Mouse (Mus musculus) G1E (cell line): ENCODE measurements around the gene Acad11. TPM values are rescaled to one million over a fixed set of nuclear protein-coding genes. Genes with fewer than 3 reads are reported as not detected.

Experiments
- ATAC-seq: 2 replicates; pipeline ENCODE4 v1.8.0; 2016; ENCODE audit warnings: mild to moderate bottlenecking; ENCODE audit not compliant: insufficient number of reproducible peaks, poor library complexity, low FRiP score, severe bottlenecking; ENCODE audit errors: extremely low read depth
- DNase-seq: peaks from one replicate; pipeline ENCODE4 v3.0.0; 2012; ENCODE audit warnings: low spot score
- H3K27me3 ChIP-seq: 2 replicates; pipeline ENCODE4 v1.6.1; 2012; ENCODE audit warnings: mild to moderate bottlenecking, low read length, inconsistent platforms; ENCODE audit not compliant: insufficient read depth
- H3K36me3 ChIP-seq: replicated peaks from 2 replicates; pipeline ENCODE3; 2012; ENCODE audit warnings: mild to moderate bottlenecking, inconsistent platforms
- H3K4me1 ChIP-seq: 2 replicates; pipeline ENCODE4 v1.6.1; 2012; ENCODE audit warnings: low read depth, low read length, inconsistent platforms, mixed read lengths; ENCODE audit not compliant: insufficient read depth
- H3K4me3 ChIP-seq: 2 replicates; pipeline ENCODE4 v1.5.1; 2012; ENCODE audit warnings: low read depth, mild to moderate bottlenecking, inconsistent platforms, low read length, moderate library complexity, mixed read lengths
- H3K9me3 ChIP-seq: replicated peaks from 2 replicates; pipeline ENCODE4 v1.6.1; 2012; ENCODE audit warnings: inconsistent platforms
- CTCF ChIP-seq: IDR thresholded peaks from 2 replicates; pipeline ENCODE4 v1.5.1; 2012; ENCODE audit warnings: low read depth, low read length, inconsistent platforms, mixed read lengths
- GATA1 ChIP-seq: IDR thresholded peaks from 2 replicates; pipeline ENCODE4 v1.6.1; 2012; ENCODE audit warnings: borderline replicate concordance, low read length, inconsistent platforms, mixed read lengths
- GATA2 ChIP-seq: IDR thresholded peaks from 2 replicates; pipeline ENCODE4 v1.6.1; 2012; ENCODE audit warnings: low read depth, low read length, inconsistent platforms, borderline replicate concordance
- POLR2AphosphoS5 ChIP-seq: IDR thresholded peaks from 2 replicates; pipeline ENCODE4 v1.6.1; 2012; ENCODE audit warnings: low read depth, low read length, inconsistent platforms; ENCODE audit not compliant: insufficient replicate concordance
- TAL1 ChIP-seq: conservative IDR thresholded peaks from 2 replicates; pipeline ENCODE4 v1.6.1; 2012; ENCODE audit warnings: low read depth, low read length, inconsistent platforms, mixed read lengths
- polyA plus RNA-seq: library from polyadenylated mRNA; stranded (reverse); fragments of >175 nt; gene quantifications from 2 replicates; pipeline ENCODE4 v1.2.3, GENCODE M21; 2012
- total RNA-seq, 2 experiments: library from RNA; stranded (forward) in 1 of 2; stranded (reverse) in 1 of 2; fragments of 200-1000 nt in 1 of 2; fragments of >200 nt in 1 of 2; fragmentation: Nextera tagmentation in 1 of 2; gene quantifications; 2 replicates each; pipeline ENCODE4 v1.2.3; 2014 to 2017

The Acad11 gene
- total and polyA plus RNA-seq, 3 experiments: 9.8 to 32.5 (median 24.0) TPM

- ATAC-seq: no peak
- TF ChIP-seq TAL1 (no peak), GATA1 (no peak), GATA2 (no peak), CTCF (no peak), POLR2AphosphoS5 (no peak)
- H3K36me3 ChIP-seq: peaks cover 57% of the 10 kb centered on the region
Measured at GRCm38 (mm10) chr9:104078780-104079179, 15.6 kb downstream of the Acad11 start.

GRCm38 (mm10) chr9:104079379-104079778 lies 16.2 kb downstream of the Acad11 start:
- no peaks in the 10 kb centered on the region for H3K4me1 ChIP-seq
- H3K9me3 ChIP-seq: no peaks in the 10 kb centered on the region
- TF ChIP-seq TAL1 (no peak), CTCF (peak; percentile 62), GATA1 (no peak)
- ATAC-seq (peak; percentile 76), DNase-seq (no peak)
- no peaks in the 10 kb centered on the region for H3K27me3 ChIP-seq
- H3K36me3 ChIP-seq: peaks cover 61% of the 10 kb centered on the region
- no peak overlapping the region for H3K4me3 ChIP-seq

More at GRCm38 (mm10) chr9:104078780-104079179, 15.6 kb downstream of the Acad11 start:
- no peak overlapping the region for H3K4me3 ChIP-seq
- no peak for DNase-seq
- H3K4me1 ChIP-seq: no peaks in the 10 kb centered on the region
- H3K27me3 ChIP-seq: no peaks in the 10 kb centered on the region
- no peaks in the 10 kb centered on the region for H3K9me3 ChIP-seq

GRCm38 (mm10) chr9:104080038-104080437 lies 16.9 kb downstream of the Acad11 start:
- DNase-seq (no peak), ATAC-seq (no peak)
- no peak overlapping the region for H3K4me3 ChIP-seq
- no peaks in the 10 kb centered on the region for H3K4me1 ChIP-seq
- TF ChIP-seq TAL1 (no peak), CTCF (no peak), GATA2 (no peak), POLR2AphosphoS5 (no peak), GATA1 (no peak)
- no peaks in the 10 kb centered on the region for H3K9me3 ChIP-seq
- no peaks in the 10 kb centered on the region for H3K27me3 ChIP-seq
- peaks cover 59% of the 10 kb centered on the region for H3K36me3 ChIP-seq

- no peak for DNase-seq
- Histone ChIP-seq H3K4me3 (no peak overlapping the region), H3K4me1 (no peaks in the 10 kb centered on the region), H3K27me3 (no peaks in the 10 kb centered on the region), H3K36me3 (peaks cover 59% of the 10 kb centered on the region), H3K9me3 (no peaks in the 10 kb centered on the region)
- TF ChIP-seq GATA2: no peak
- TF ChIP-seq POLR2AphosphoS5: no peak
- no peak for TF ChIP-seq TAL1
- TF ChIP-seq CTCF: no peak
- no peak for TF ChIP-seq GATA1
- no peak for ATAC-seq
Measured at GRCm38 (mm10) chr9:104085730-104086429, 22.7 kb downstream of the Acad11 start.

- no peak for DNase-seq
- H3K36me3 ChIP-seq: peaks cover 55% of the 10 kb centered on the region
- H3K4me3 ChIP-seq: no peak overlapping the region
- H3K27me3 ChIP-seq: no peaks in the 10 kb centered on the region
- TF ChIP-seq GATA1 (no peak), GATA2 (no peak), POLR2AphosphoS5 (no peak), TAL1 (no peak), CTCF (no peak)
- no peak for ATAC-seq
- H3K4me1 ChIP-seq: no peaks in the 10 kb centered on the region
- no peaks in the 10 kb centered on the region for H3K9me3 ChIP-seq
Measured at GRCm38 (mm10) chr9:104088555-104088954, 25.4 kb downstream of the Acad11 start.

- no peak for TF ChIP-seq GATA2
- TF ChIP-seq POLR2AphosphoS5: no peak
- no peak for TF ChIP-seq TAL1
- TF ChIP-seq GATA1: no peak
- no peak for TF ChIP-seq CTCF
Measured at GRCm38 (mm10) chr9:104092945-104093344, 29.8 kb downstream of the Acad11 start.

GRCm38 (mm10) chr9:104098256-104098655 lies 35.1 kb downstream of the Acad11 start:
- Histone ChIP-seq H3K27me3 (no peaks in the 10 kb centered on the region), H3K4me1 (no peaks in the 10 kb centered on the region), H3K9me3 (no peaks in the 10 kb centered on the region), H3K4me3 (no peak overlapping the region), H3K36me3 (peaks cover 41% of the 10 kb centered on the region)
- DNase-seq: no peak
- TF ChIP-seq CTCF (no peak), GATA2 (no peak), POLR2AphosphoS5 (no peak), TAL1 (no peak), GATA1 (no peak)
- ATAC-seq: no peak

More at GRCm38 (mm10) chr9:104092945-104093344, 29.8 kb downstream of the Acad11 start:
- ATAC-seq: no peak
- Histone ChIP-seq H3K4me1 (no peaks in the 10 kb centered on the region), H3K4me3 (no peak overlapping the region), H3K36me3 (peaks cover 47% of the 10 kb centered on the region), H3K27me3 (no peaks in the 10 kb centered on the region), H3K9me3 (no peaks in the 10 kb centered on the region)
- no peak for DNase-seq
